Mouse (Mus musculus) stomach, postnatal 0 days (tissue): Measurements from ENCODE around the gene Sec22a. TPM values are rescaled to one million over a fixed set of nuclear protein-coding genes. Genes with fewer than 3 reads are reported as not detected.

ENCODE experiments used
- ATAC-seq: fragments of 200-750 bp; cut with Nextera tagmentation; 2 replicates; pipeline ENCODE4 v1.8.0; 2017; ENCODE audit not compliant: low FRiP score, low TSS enrichment
- DNase-seq: peaks from one replicate; pipeline ENCODE4 v3.0.0-alpha.2; 2016; ENCODE audit warnings: low spot score
- H3K27ac ChIP-seq: fragments of 300-500 bp; sonication (generic); replicated peaks from 2 replicates; pipeline ENCODE4 v1.5.1; 2014; ENCODE audit warnings: mild to moderate bottlenecking, control low read depth
- H3K27me3 ChIP-seq: fragments of 300-500 bp; sonication (generic); 2 replicates; pipeline ENCODE4 v1.6.1; 2014; ENCODE audit warnings: low read length; ENCODE audit not compliant: control insufficient read depth, insufficient read depth
- H3K36me3 ChIP-seq: fragments of 300-500 bp; sonication (generic); 2 replicates; pipeline ENCODE4 v1.6.1; 2014; ENCODE audit warnings: low read length, mixed read lengths; ENCODE audit not compliant: control insufficient read depth, insufficient read depth
- H3K4me1 ChIP-seq: fragments of 300-500 bp; sonication (generic); replicated peaks from 2 replicates; pipeline ENCODE4 v1.6.1; 2014; ENCODE audit warnings: antibody characterized with exemption; ENCODE audit not compliant: control insufficient read depth, insufficient read depth
- H3K4me2 ChIP-seq: fragments of 300-500 bp; sonication (generic); replicated peaks from 2 replicates; pipeline ENCODE4 v1.6.1; 2014; ENCODE audit warnings: low read depth, mild to moderate bottlenecking, control low read depth, moderate library complexity
- H3K4me3 ChIP-seq: fragments of 300-500 bp; sonication (generic); 2 replicates; pipeline ENCODE4 v1.5.1; 2014; ENCODE audit warnings: low read depth, low read length, control low read depth
- H3K9ac ChIP-seq: fragments of 300-500 bp; sonication (generic); 2 replicates; pipeline ENCODE4 v1.6.1; 2014; ENCODE audit warnings: mild to moderate bottlenecking, low read length, control low read depth, mixed read lengths
- H3K9me3 ChIP-seq: fragments of 300-500 bp; sonication (generic); 2 replicates; pipeline ENCODE4 v1.6.1; 2016; ENCODE audit warnings: low read length; ENCODE audit not compliant: control insufficient read depth
- CTCF ChIP-seq: IDR thresholded peaks from 2 replicates; pipeline ENCODE4 v1.5.1; 2016; ENCODE audit warnings: antibody characterized with exemption, low read depth, mild to moderate bottlenecking, moderate library complexity
- EP300 ChIP-seq: optimal IDR thresholded peaks from 2 replicates; pipeline ENCODE3; 2016; ENCODE audit warnings: antibody characterized with exemption
- whole genome bisulfite sequencing: fragments of 180-500 bp; shearing (Covaris S2); extraction: QIAGEN DNeasy Blood & Tissue Kit; methylation state at CpG from one replicate; pipeline ENCODE4 v1.1.7; 2014; 5-methylcytosine and 5-hydroxymethylcytosine counted together
- polyA plus RNA-seq: library from polyadenylated mRNA; unstranded; fragments of >200 nt; fragmentation: Nextera tagmentation; extraction: Ambion mirVana; gene quantifications from 2 replicates; pipeline ENCODE4 v1.2.1, GENCODE M21; 2015

Gene Sec22a
- polyA plus RNA-seq, 1 experiment from 2014 or later, result 41.4 TPM

- H3K4me3 ChIP-seq, result no peak overlapping the region
- no peak overlapping the region for H3K4me2 ChIP-seq
- H3K27ac ChIP-seq, result no peak overlapping the region
- no peaks in the 10 kb centered on the region for H3K27me3 ChIP-seq
- H3K9me3 ChIP-seq, result no peaks in the 10 kb centered on the region
- ATAC-seq (no peak), DNase-seq (no peak)
- 90% methylated on average over 5 of the region's 5 CpGs for WGBS
- no peaks in the 10 kb centered on the region for H3K36me3 ChIP-seq
- H3K9ac ChIP-seq, result no peak overlapping the region
- H3K4me1 ChIP-seq, result no peaks in the 10 kb centered on the region
- TF ChIP-seq CTCF (no peak), EP300 (no peak)
Observed at GRCm38 (mm10) chr16:35287244-35287643, 76.5 kb downstream of the Sec22a start.

- WGBS, result 70% methylated on average over 9 of the region's 9 CpGs
- Histone ChIP-seq H3K4me3 (no peak overlapping the region), H3K4me1 (no peaks in the 10 kb centered on the region), H3K36me3 (no peaks in the 10 kb centered on the region), H3K9ac (no peak overlapping the region), H3K4me2 (no peak overlapping the region), H3K27ac (no peak overlapping the region), H3K27me3 (no peaks in the 10 kb centered on the region), H3K9me3 (no peaks in the 10 kb centered on the region)
- DNase-seq (no peak), ATAC-seq (no peak)
- TF ChIP-seq CTCF (no peak), EP300 (no peak)
Observed at GRCm38 (mm10) chr16:35285821-35286220, 77.9 kb downstream of the Sec22a start.

GRCm38 (mm10) chr16:35282456-35282855 is 81.3 kb downstream of the Sec22a start:
- DNase-seq, result no peak
- no peak overlapping the region for H3K9ac ChIP-seq
- no peaks in the 10 kb centered on the region for H3K4me1 ChIP-seq
- H3K36me3 ChIP-seq, result no peaks in the 10 kb centered on the region
- H3K9me3 ChIP-seq, result no peaks in the 10 kb centered on the region
- TF ChIP-seq EP300 (no peak), CTCF (no peak)
- 82% methylated on average over 2 of the region's 2 CpGs for WGBS
- ATAC-seq, result no peak
- H3K27me3 ChIP-seq, result no peaks in the 10 kb centered on the region
- no peak overlapping the region for H3K27ac ChIP-seq
- no peak overlapping the region for H3K4me3 ChIP-seq
- no peak overlapping the region for H3K4me2 ChIP-seq

GRCm38 (mm10) chr16:35278166-35278565 is 85.6 kb downstream of the Sec22a start:
- no peaks in the 10 kb centered on the region for H3K27me3 ChIP-seq
- no peak overlapping the region for H3K27ac ChIP-seq
- no peak overlapping the region for H3K9ac ChIP-seq
- H3K36me3 ChIP-seq, result no peaks in the 10 kb centered on the region
- H3K4me2 ChIP-seq, result no peak overlapping the region
- no peaks in the 10 kb centered on the region for H3K9me3 ChIP-seq
- 80% methylated on average over 6 of the region's 6 CpGs for WGBS
- H3K4me3 ChIP-seq, result no peak overlapping the region
- no peak for DNase-seq
- no peak for ATAC-seq
- H3K4me1 ChIP-seq, result no peaks in the 10 kb centered on the region
- TF ChIP-seq EP300 (no peak), CTCF (no peak)

- TF ChIP-seq CTCF (peak; percentile 63), EP300 (no peak)
- WGBS, result 65% methylated on average over 4 of the region's 4 CpGs
- Histone ChIP-seq H3K27ac (no peak overlapping the region), H3K4me3 (no peak overlapping the region), H3K9me3 (no peaks in the 10 kb centered on the region), H3K27me3 (no peaks in the 10 kb centered on the region), H3K9ac (no peak overlapping the region), H3K4me1 (no peaks in the 10 kb centered on the region), H3K36me3 (no peaks in the 10 kb centered on the region), H3K4me2 (no peak overlapping the region)
- DNase-seq, result no peak
- no peak for ATAC-seq
Observed at GRCm38 (mm10) chr16:35272417-35272816, 91.3 kb downstream of the Sec22a start.

GRCm38 (mm10) chr16:35271572-35271971 is 92.1 kb downstream of the Sec22a start:
- no peak for TF ChIP-seq EP300
- peak; percentile 64 for TF ChIP-seq CTCF
- DNase-seq, result no peak
- no peaks in the 10 kb centered on the region for H3K9me3 ChIP-seq
- WGBS, result 38% methylated on average over 4 of the region's 4 CpGs
- ATAC-seq, result no peak
- H3K36me3 ChIP-seq, result no peaks in the 10 kb centered on the region
- H3K4me1 ChIP-seq, result no peaks in the 10 kb centered on the region
- H3K4me3 ChIP-seq, result no peak overlapping the region
- H3K9ac ChIP-seq, result no peak overlapping the region
- H3K4me2 ChIP-seq, result no peak overlapping the region
- no peaks in the 10 kb centered on the region for H3K27me3 ChIP-seq
- no peak overlapping the region for H3K27ac ChIP-seq
